Mouse (Mus musculus): ENCODE data around the gene Papolb. TPM values are rescaled to one million over a fixed set of nuclear protein-coding genes. Genes with fewer than 3 reads are reported as not detected.

Papolb gene
- under 1 TPM; 0.11 to 0.25 TPM for total RNA-seq (2021)
- long read RNA-seq, experiment 1, result 0 reads
- long read RNA-seq, experiment 2, result 0 reads

DNA sequence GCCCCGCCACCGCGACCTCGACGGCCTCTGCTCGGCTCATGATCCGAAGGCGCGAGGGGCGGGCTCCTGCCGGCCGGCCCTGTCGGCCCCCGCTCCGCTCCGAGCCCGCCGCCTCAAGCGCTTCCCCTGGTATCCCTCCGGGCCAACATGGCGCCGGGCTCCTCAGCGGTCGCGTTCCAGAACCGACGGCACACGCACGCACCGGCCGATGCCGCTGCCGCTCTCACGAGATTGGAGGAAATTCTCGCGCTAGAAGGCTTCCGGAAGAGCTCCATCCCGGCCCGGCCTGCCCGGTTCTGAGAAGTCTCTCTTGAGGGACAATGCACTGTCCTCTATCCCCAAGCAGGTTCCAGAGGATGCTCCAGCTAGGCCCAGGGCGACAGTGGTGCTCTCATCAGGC lies at the start of gene Papolb:
Gene Papolb, minus strand, starts transcription at position 162 of the 400 bp plus-strand sequence.
- no peak for DNase-seq (ENCODE audit: low spot score in 2 of 2)

DNA sequence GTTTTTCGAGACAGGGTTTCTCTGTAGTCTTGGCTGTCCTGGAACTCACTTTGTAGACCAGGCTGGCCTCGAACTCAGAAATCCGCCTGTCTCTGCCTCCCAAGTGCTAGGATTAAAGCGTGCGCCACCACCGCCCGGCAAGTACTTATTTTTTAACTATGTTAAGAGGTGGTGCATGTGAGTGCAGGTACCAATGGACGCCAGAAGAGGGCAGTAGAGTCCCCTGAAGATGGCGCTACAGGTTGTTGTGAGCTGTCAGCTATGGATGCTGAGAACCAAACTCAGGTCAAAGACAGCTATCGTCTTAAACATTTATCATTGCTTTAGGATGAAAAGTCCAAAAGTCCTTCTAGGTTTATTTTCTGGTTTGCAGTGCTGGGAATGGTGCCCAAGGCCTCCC lies 48.3 kb upstream of the Papolb start:
- DNase-seq (ENCODE audit: low spot score in 2 of 2), result no peak

- DNase-seq (ENCODE audit: low spot score in 2 of 2), result peak; percentile 35 to 55
These were observed 47.0 kb upstream of the Papolb start for GRCm38 (mm10) chr5:142576832-142577231.

DNA sequence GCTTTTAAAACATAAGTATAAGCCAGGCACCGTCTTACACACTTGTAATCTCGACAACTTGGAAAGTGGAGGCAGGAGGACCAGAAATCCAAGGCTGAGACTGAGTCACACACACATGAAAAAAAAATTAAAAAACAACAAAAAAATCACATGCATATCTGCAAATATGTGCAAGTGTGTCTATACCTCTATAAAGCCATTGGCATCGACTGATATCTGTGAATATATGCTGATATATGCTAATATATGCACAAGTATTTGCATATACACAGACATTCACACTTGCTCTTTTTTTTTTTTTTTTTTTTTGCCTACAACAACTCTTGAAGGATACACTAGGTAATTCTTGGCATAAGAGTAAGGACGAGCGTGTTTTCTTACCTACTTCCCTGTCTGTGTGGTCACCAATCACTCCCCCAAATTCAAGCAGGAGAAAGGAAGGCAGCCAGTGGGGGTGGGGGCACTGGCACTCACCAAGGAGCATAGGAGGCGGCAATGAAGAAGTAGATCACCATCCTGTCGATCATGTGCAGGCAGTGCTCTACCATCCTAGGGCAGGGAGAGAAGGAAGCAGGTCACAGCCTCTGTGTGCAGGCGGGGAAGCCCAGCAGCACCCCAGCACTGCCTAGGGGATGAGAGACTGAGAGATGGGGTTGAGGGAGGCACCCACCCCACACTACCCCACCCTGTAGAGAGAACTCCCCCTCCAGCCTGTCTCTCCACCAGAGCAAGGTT lies 44.6 kb upstream of the Papolb start:
- DNase-seq (ENCODE audit: low spot score in 2 of 2), result no peak

DNA sequence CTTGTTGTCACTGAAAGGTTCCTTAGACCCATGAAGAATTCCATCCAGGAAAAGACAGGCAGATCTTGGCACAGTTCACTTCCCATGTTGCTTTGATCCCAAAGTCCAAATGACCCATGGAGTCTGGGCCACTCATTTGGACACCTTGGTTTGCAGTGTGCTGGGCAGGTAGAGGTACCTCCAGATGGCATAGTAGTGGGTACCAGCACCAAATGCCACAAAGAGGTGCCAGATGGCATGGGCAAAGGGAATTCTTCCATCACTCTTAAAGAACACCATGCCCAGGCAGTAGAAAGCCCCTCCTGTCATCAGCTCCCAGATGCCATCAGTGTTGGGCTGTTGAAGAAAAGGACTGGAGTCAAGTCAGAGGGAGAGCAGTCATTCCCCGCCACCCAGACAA lies 34.7 kb upstream of the Papolb start:
- no peak for DNase-seq (ENCODE audit: low spot score in 2 of 2)

DNA sequence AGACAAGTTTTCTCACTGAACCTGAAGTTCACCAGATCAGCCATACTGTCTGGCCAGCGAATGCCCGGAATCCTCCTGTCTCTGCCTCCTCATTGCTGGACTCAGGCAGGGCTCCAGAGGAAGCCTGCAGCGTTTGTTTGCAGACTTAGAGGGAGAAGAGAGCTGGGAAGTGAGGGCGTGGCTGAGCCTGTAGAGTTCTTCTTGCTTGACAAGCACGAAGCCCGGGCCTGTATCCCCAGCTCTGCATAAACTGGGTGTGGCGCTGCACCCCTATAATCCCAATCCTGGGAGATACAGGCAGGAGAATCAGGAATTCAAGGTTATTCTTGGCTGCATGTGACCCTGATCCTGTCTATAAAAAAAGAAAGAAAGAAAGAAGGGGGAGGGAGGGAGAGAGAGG lies 30.4 kb upstream of the Papolb start:
- no peak for DNase-seq (ENCODE audit: low spot score in 2 of 2)

DNA sequence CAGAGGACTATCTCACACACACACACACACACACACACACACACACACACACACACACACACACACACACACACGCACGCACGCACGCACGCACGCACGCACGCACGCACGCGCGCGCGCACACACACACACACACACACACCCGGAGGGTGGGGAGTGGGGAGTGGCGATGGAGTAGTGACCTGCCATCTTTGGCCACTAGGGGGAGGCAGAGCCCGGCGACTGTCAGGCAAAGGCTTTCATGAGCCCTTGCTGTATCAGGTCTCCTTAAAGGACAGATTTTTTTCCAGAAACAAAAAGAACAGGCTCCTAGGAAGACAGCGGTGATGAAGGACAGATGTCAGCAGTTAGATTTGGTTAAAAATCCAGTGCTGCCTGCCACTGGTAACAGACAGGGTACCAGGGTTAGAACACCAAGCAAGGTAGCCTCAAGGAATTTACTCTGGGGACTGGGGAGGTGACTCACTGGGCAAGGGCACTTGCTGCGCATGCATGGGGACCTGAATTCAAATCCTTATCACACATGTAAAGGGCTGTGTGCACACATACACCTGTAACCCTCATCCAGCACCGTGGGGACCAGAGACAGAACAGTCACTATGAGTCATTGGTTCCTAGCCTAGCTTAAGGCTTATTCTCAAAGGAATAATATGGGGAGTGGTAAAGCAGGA lies 27.7 kb upstream of the Papolb start:
- DNase-seq (ENCODE audit: low spot score in 2 of 2), result peak; percentile 57 to 72

DNA sequence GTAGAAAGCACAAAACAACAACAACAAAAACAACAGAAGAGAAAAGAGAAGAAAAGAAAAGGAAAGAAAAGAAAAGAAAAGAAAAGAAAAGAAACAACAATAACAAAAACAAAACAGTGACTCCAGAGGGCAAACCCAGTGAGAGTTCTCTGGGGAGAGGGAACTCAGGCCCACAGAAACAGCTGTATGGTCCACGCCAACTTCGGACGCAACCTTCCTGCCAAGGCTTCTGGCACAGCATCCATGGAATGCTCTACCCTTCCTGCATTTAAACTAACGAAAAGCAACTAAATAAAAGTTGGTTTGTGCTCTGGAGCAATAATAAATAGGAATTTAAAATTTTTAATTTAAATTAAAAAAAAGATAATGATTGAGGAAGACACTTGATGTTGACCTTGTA lies 26.8 kb upstream of the Papolb start:
- DNase-seq (ENCODE audit: low spot score in 2 of 2), result no peak

GRCm38 (mm10) chr5:142555866-142556265 lies 26.0 kb upstream of the Papolb start:
- DNase-seq (ENCODE audit: low spot score in 2 of 2), result no peak

DNA sequence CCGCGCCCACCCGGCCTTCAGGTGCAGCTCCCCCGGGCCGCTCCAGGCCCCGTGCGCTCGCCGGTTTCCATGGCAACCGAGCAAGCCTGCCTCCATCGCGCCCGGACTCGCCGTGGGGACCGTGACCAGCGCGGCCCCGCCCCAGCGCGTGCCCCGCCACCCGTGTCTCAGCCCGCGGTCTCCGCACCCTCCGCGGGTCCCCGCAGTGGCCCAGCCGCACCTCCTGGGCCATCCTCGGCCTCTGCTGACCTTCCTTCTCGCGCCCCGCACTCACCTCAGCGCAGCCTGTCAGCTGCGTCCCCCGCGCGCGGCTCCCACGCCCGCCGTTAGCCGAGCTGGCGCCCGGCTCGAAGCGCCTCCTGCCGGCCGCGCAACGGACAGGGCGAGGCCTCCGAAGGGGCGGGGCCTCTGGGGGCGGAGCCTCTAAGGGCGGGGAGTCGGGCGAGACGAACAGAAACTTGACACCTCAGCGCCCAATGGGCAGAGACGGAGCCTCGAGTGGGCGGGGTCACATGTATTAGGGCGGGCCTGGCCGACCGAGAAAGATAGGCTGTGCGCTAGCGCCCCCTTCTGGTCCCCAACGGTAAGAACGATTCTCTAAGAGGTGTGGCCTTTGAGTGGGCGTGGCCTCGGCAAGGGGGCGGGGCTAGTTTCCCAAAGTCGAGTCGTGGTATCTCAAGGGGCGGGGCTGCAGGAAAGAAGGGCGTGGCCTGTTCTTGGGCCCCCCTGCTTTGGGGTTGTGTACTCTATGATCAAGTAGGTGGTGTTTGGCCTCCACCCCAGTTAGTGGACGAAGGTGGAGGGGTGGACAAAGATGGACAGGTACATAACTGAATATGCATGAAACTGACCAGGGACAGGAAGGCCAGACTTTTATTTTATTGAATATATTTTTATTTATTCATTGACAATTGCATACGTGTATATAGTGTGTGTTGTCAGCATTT lies 21.1 kb upstream of the Papolb start, which contains the start of gene Radil:
Gene Radil, minus strand, starts transcription at position 393 of the 947 bp plus-strand sequence.
- peak; percentile 91 to 96 for DNase-seq (ENCODE audit: low spot score in 2 of 2)

GRCm38 (mm10) chr5:142549961-142550705 lies 20.3 kb upstream of the Papolb start:
- no peak for DNase-seq (ENCODE audit: low spot score in 2 of 2)

DNA sequence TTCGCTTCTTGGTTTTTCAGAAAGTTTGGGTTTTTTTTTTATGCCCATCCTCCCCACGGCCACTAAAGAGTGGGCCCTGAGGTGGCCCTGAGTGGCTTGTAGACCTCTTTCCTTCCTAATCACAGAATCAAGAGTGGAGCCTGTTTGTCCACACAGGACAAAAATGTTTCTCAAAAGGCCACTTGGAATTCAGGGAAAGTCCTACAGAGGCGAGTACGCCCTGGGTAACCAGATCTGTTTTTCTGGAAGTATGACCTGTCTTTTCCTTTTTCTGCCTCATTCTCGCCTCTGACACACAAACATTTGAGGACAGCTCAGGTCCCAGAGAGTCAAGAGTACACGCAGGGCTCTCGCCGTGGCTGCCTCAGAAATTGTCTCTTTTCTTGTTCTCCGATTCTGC lies 19.6 kb upstream of the Papolb start:
- DNase-seq (ENCODE audit: low spot score in 2 of 2), result no peak

DNA sequence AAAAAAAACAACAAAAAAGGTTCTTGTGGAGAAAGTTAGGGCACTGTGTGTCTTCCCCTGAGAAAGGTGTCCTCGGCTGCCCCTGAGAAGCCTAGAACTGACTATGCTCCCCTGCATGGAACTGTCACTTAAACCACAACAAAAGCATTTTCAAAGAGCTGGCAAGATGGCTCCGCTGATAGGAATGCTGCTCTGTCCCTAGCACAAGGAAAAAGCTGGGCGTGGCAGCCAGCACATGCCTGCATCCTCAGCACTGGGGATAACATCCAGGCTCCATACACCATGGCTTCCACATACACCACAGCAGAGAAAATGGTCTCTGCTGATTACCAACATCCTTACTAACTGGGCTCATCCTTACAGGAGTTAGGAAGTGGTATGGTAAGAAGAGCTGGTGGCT lies 17.2 kb upstream of the Papolb start:
- no peak for DNase-seq (ENCODE audit: low spot score in 2 of 2)

DNA sequence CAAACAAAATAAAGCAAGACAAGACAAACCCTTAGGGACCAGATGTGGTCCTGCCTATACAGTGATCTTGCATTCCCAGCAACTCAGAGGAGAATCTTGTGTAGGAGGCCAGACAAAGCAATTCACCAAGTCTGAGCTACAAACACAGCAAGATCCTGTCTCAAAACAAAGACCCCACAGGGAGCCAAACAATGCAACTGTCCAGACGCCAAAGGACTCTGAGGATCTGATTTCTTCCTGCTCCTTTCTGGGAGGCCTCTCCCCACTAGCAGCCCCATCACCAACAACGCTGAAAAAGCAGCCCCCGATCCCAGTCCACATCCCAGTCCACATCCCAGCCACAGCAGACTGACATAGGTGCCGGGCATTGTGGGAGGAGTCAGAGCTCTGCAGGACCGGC lies 16.5 kb upstream of the Papolb start:
- DNase-seq (ENCODE audit: low spot score in 2 of 2), result no peak

DNA sequence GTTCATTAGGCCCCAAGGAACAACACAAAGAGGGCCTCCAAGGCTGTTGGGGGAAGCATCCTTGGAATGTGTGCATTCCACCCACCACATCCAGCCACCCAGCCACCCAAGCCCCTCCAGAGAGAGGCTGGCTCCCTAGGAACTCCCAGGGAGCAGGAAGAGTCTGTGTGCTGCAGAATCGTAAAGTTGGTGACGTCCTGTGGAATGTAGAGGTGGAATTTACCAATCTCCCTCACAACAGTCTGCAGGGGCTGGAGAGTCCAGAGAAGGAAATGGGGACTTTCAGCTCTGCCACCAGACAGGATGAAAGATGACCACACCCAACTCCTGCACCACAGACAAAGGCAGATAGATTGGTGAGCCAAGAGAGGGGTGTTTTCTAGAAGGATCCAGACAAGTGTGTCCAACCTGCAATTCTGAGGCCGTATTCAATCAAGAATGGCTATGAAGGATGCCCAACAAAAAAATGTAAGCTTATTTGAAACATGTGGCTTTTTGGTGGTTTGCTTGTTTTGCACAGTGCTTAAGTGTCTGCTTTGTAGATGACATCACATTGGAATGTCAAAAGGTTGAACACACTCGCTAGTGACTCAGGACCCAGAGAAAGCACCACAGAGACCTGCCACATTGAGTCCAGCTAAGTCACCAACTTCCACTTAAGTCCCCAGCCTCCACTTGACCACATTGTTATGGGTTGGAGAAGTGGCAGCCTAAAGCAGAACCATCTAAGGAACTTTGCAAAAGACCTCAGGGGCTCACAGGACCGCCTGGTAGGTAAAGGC lies 15.3 kb upstream of the Papolb start:
- DNase-seq (ENCODE audit: low spot score in 2 of 2), result no peak

- DNase-seq (ENCODE audit: low spot score in 2 of 2), result no peak
These were observed 7.4 kb upstream of the Papolb start for GRCm38 (mm10) chr5:142537286-142537685.

GRCm38 (mm10) chr5:142535388-142535787 lies 5.5 kb upstream of the Papolb start:
- DNase-seq (ENCODE audit: low spot score in 2 of 2), result no peak

GRCm38 (mm10) chr5:142524711-142525464 lies 5.0 kb downstream of the Papolb start:
- DNase-seq (ENCODE audit: low spot score in 2 of 2), result no peak

GRCm38 (mm10) chr5:142521195-142521866 lies 8.5 kb downstream of the Papolb start:
- DNase-seq (ENCODE audit: low spot score in 2 of 2), result no peak
